Mouse (Mus musculus): ENCODE results near the gene Adrm1. TPM values are rescaled to one million over a fixed set of nuclear protein-coding genes. Genes with fewer than 3 reads are reported as not detected.

Gene Adrm1
- total RNA-seq, 2 experiments from 2014 or later, result 114 to 119 TPM

DNA sequence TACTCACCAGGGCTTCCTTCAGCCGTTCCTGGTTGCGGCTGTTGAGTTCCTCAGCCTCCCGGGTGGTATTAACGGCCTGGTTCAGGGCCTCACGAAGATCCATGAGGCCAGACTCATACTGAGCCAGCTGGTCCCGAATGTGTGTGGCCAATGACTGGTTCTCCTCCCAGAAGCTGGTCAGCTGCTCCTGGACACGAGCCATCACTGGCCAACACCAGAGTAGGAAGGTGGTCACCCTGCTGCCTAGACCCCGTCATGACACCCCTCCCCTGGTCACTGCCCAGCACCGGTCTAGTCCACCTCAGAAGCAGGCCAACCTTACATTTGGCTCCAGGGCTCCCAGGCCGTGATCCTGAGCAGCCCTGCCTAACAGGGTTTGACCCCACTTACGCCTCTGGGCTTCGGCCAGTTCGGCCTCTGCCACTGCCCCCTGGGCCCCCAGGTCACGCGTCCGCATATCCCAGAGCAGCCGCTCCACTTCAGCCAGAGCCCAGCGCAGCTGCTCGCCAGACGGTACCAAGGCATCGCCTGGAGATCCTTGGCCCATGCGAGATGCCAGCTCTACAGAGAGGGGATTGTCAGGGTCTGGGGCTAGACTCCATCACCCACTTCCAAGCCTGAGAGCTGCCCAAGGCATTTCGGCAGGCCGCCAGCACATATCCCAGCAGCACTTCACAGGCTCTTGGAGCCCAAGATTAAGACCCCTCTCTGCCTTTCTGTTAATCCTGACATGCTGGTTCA is 12.9 kb downstream of the Adrm1 start:
- no peak for DNase-seq (ENCODE audit: low spot score)

DNA sequence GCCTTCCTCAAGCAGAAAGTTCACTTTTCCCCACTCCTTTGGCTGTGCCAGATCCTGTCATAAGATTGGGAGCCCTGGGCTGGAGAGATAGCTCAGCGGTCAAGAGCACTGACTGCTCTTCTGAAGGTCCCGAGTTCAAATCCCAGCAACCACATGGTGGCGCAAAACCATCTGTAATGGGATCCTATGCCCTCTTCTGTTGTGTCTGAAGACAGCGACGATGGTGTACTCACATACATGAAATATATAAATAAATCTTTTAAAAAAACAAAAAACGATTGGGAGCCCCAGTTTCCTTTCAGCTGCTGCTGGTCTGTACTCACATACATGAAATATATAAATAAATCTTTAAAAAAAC is 13.4 kb downstream of the Adrm1 start:
- no peak for DNase-seq (ENCODE audit: low spot score)

DNA sequence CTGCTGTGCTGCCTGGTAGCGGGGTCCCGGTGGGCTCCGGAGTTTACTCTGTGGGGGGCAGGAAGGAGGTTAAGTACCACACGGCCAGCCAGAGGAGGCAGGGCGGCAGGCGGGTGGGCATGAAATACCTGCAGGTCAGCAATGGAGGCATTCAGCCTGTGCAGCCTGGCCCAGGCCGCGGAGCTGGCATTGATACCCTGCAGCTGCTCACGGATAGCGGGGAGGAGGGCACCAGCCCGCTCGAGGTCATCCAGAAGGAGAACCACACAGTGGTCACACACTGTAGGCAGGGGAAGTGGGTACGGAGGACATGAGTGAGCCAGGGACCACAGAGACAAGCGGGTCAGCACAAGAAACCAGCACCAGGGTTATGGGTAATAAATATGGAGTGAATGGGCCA is 14.4 kb downstream of the Adrm1 start:
- DNase-seq (ENCODE audit: low spot score), result peak; percentile 73

DNA sequence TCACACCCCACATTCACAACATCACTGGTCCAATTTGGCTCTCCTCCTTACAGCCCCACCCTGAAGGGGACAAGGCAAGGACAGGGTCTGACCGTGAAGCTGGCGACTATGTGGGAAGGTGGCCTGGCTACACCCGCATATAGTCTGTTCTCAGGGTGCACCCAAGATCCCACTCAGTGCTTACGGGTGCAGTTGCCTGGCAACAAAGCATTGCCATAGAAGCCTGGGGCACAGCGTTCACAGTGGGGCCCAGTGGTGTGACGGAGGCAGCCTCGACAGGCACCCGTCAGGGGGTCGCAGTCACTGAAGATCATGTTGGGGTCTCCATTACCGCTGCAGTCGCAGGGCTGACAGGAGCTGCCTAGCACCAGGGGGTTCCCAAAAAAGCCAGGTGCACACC is 16.1 kb downstream of the Adrm1 start:
- no peak for DNase-seq (ENCODE audit: low spot score)

DNA sequence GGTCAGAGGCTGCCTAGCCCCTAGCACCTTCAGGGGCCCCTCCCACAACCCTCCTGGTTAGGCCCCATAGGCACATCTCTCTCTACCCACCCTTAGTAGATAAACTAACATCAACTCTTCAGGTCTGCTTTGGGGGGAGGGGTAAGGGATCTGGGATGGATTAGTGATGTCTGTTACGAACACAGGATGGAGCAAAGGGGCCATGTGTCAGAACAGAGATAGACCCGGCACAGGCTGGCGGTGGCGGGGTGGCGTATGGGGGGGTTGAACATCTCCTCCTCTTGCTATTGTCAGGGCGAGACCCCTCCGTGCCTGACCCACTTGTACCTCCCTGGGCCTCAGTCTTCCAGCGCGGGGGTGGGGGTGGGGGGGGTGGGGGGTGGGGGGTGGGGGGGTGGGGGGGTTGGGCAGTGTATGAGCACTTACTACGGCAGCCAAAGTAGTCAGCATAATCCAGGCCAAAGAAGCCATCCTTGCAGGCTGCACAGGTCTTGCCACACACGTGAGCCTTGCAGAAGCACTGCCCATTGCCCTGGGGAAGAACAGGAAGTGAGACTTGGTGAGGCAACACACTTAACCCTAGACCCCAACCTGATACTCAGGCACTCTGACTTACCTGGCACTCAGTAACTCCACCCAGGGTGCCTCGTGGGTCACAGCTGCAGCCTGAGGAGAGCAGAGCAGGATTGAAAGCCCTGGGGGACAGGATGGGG is 25.5 kb downstream of the Adrm1 start:
- no peak for DNase-seq (ENCODE audit: low spot score)

DNA sequence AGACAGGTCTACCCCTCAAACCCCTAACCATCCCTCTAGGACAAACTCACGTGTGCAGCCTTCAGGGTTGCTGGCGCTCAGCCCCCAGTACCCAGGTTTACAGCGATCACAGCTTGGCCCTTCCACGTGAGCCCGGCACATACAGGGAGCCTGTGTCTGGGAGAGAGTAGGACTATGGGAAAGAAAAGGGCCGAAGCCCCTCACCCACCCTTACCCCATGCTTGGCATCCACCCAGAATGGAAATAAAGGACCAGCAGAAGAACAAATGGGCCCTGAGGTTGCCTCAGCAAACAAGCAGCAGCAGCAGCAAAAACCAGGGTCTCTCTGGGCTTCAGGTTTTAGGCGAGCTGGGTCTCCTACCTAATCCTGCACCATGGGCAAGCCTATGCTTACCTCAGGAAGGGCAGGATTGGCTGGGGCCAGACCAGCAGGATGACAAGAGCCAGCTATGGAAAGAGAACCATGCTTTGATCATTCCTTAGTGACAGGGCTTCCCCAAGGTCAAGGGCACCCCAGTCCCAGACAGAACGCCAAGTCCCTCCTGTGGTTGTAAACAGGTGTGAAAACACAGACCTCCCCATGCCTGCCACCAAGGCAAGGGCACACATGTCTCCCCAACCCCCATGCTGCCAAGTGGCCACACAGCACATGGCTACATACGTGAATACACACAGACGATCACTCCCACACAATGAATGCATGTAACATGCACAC is 26.2 kb downstream of the Adrm1 start:
- DNase-seq (ENCODE audit: low spot score), result no peak

DNA sequence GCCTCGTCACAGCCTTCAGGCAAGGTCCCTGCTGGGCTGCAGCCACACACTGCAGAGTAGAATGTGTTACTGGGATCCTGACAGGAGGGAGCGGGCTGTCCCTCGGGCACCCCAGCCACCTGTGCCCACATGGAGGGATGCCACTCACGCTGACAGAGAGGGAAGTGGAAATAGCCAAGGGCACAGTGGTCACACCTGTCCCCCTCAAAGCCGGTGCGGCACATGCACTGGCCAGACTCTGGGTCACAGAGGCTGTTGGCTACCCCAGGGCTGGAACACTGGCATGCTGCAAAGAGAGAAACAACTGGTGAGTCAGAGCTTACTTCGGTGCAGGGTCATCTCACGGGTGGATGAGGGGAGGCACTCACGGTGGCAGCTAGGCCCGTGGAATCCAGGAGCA is 27.5 kb downstream of the Adrm1 start:
- peak; percentile 31 for DNase-seq (ENCODE audit: low spot score)

DNA sequence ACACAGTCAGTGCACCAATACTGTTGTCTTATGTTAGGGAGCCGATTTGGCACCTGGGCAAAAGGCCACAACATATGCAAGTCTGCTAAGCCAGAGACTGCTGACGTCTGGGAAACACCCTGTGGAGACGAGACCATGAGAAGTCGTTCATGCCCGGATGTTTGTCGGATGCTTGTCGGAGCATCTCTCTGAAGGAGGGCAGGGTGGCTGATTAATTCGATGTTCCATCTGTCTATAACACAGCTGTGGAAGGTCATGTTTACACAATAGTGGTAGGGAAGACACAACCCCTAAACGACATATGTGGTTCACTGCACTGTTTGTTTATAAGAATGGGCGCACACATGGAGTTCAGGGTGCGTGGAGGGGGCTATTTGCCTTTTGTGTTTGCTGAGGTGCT is 29.4 kb downstream of the Adrm1 start:
- DNase-seq (ENCODE audit: low spot score), result no peak

DNA sequence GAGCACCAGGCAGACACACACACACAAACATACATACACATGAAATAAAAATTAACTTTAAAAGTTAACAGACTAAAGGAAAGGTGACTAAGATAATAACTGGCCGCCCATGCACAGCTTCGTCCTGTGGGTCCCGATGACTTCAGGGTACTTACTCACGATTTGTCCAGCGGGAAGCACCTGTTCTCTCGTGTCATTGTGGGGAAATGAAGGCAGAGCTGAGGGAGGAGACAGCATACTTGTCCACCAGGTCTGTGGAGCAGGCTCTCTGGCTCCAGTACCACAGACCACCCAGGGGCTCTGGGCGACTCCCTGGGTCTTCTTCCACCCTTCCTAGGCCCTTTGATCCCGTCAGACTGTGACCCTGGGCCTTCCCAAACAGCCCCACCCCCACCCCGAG is 30.0 kb downstream of the Adrm1 start:
- DNase-seq (ENCODE audit: low spot score), result no peak

DNA sequence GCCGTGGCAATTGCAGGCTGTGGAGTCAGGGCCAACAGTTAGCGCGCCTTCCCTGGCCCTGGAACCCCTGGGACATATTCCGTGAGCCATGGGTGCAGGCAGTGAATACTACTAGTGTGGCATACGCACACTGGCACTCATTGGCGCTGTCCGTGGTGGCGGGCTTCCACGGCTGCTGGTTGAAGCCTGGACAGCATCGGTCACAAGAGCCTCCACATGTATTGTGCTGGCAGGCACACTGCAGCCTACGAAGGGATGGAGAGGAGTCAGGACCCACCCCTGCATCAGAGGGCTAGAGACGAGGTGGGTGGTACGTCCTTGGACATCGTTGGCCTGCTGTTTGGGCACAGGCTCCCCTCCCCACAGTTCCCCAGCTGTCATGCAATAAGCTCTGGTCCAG is 31.0 kb downstream of the Adrm1 start:
- DNase-seq (ENCODE audit: low spot score), result no peak

DNA sequence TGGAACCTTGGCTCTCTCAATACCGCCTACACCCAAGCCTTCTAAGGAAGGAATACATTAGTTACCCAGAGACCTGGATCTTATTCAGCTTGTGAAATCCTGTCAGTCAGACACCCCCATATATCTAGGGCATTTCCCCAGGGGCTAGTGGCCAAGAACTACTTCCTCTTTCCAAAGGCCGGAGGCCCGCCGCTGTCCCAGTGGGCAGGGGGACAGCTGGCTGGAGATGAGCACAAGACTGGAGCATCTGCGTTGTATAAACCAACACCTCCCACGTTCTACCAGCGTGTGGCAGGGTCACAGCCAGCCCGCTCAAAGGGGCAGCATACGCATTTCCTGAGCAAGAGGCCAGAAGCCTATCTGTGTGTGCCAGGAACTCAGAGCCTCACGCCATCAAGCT is 31.5 kb downstream of the Adrm1 start:
- DNase-seq (ENCODE audit: low spot score), result no peak

DNA sequence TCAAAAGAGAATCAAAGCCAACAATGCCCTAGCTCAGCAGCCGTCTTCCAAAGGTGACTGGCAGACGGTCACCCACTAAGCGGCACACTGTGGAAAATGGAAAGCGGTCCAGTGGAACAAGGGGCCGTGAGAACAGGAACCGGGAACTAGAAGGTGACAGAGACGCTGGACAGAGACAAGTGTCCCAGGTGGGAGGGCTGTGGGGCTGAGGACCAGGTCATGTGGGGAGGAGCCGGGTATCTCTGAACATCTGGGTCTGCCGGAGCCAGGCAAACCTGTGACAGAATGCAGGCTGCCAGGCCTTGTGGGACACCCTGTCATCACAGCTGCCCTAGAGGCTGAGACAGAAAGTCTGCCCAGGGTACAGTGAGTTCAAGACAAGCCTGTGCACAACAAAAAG is 33.2 kb downstream of the Adrm1 start:
- DNase-seq (ENCODE audit: low spot score), result no peak

DNA sequence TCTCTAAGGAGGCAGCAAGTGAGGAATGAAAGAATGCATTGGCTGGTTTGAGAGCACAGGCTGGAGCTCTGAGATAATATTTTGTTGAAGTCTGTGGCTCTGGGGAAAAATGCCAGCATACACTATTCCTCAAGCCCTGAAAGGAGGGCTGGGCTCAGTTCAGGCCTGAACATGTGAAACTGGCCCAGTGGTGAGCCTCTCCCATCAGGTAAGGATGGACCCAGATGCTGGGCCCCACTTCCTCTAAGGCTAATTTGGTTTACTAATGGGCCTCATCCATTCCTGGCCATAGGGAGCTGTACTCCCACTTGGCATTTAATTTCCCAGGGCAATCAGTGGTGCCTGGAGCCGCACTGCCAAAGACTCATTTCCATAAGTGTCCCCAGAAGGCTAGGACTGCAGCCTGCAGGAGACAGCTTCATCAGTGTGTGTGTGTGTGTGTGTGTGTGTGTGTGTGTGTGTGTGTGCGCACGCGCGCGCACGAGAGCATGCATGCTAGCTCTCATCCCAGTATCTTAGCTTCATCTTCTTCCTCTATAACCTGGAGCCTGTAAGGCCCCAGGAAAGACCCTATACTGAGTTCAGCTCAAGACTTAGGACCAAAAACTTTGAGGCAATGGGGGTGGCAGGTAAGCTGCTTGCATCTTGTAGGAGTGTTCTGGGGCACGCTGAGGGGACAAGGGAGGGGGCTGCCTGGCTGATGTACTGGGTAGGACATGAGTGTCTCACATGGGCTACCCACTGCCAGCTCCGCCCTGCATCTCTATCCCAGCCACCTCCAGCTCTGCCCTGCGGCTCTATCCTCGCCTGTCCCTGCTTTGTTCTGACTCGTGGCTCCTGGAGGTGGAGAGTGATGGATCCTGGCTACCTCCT is 34.0 kb downstream of the Adrm1 start:
- DNase-seq (ENCODE audit: low spot score), result no peak

DNA sequence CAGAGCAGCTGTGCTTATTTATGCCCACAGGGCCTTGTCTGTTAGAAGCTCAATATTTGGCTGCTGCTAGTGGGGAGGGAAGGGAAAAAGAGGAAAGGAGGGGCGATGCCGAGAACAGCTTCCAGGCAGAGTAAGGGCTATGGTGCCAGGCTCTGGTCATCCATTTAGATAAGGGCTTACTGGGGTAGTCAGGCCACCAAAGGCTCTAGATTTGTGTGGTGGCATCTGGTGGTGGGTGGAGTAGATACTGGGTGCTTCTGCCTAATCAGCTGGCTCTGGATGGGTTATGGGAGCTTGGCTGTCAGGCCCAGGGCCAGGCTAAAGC is 34.6 kb downstream of the Adrm1 start:
- DNase-seq (ENCODE audit: low spot score), result no peak

DNA sequence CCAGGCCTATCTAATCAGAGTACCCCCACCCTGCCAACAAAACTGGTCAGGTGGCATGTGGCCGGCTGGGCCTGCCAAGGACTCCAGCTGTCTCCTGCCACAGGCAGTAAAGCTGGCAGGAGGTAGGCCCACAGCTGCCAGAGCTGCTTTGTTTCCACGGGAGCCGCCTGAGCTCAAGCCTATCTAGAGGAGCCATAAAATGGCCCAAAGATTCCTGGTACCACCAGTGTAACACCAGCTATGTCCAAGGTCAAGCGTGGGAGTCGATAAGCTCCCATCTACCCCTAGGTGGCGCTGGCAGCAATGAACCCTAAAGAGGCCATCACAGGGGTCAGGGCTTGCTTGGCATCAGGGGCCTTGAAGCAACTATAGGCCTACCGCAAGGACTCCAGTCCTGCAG is 36.6 kb downstream of the Adrm1 start:
- DNase-seq (ENCODE audit: low spot score), result peak; percentile 67

DNA sequence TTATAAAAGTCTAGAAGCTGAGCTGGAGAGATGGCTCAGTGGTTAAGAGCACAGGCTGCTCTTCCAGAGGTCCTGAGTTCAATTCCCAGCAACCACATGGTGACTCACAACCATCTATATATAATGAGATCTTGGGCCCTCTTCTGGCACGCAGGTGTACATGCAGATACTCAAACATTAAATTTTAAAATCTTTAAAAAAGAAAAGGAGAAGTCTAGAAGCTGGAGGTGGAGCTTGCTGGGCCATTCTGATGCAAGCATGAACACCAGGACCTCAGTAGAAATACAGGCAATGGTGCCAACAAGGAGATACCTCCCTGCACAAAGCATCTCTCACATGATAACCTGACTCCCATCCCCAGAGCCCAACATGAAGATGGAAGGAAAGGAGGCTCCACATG is 37.7 kb downstream of the Adrm1 start:
- no peak for DNase-seq (ENCODE audit: low spot score)

DNA sequence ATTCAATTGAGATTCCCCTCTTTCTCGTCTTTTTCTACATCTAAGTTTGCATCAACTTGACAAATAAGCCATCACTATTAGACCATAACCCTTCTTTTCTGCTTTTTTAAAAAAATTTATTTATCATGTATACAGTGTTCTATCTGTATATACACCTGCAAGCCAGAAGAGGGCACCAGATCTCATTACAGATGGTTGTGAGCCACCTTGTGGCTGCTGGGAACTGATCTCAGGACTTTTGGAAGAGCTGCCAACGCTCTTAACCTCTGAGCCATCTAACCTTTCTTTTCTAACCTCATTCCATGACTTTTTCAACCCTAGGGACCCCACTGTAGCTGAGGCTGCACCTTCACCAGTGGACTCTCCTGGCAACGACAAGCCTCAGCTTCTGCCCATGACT is 41.0 kb downstream of the Adrm1 start:
- no peak for DNase-seq (ENCODE audit: low spot score)

DNA sequence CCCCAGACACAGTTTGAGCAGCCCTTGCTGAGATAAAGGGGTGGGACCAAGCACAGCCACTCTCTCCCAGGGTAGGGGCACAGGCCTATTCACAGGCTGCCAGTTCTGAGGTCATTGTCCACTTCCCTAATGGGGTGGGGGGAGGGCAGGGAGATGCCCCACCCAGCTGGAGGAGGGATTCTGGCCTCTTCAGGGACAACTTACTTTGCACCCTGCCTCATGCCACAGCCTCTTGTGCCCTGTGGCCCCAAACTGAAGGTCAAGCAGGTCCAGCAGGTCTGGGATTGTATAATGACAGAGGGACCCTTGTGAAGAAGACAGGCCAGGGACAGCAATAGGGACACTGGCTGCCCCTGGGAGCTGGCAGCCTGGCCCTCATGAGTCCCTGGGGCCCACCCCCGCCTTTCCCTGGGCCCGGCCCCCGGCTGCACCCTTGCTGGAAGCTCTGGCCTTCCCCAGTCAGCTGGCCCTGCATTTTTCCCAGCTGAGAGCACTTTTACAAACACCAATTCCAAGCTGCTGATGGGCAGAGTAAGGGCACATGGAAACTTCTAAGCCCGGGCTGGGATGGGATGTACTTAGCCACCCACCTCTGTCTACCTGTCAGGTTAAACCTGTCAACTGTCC is 43.2 kb downstream of the Adrm1 start:
- no peak for DNase-seq (ENCODE audit: low spot score)

DNA sequence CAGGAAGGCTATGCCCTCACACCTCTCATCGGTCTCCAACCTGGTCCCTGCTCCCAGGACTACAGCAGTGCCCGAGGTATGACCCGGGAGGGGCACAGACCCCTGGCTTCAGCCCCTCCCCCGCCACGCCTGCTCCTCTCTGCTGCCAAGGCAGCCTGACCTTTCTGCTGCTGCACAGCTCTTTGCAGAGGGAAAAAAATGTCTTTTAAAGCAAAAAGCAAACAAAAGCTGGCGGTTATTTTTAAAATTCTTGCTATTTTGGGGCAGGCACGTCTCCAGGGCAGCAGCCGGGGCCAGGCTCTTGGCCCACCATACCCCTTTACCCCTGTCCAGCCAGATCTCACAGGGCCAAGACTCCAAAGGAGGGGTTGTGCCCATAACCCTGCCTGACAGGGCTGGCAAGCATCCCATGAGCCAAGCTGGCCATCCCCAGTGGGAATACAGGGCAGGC is 43.8 kb downstream of the Adrm1 start:
- DNase-seq (ENCODE audit: low spot score), result no peak

DNA sequence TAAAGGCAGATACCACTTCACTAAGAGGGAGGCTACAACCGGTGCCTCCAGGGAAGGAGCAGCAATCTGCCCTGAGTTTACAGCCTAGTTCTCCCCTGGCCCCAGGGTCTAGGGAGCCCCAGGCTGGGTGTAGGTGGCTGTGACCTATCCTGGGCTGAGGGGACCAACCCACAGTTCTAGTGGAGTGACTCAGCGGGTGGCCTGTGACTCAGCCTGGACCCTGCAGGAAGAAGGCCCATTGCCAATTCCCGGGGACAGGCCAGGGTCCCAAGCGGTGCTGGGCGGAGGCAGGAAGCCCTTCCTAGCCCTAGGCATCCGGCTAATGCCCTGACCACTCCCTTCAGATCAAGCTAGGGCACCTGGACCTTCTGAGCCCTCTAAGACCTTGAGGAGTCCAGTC is 44.7 kb downstream of the Adrm1 start:
- no peak for DNase-seq (ENCODE audit: low spot score)

DNA sequence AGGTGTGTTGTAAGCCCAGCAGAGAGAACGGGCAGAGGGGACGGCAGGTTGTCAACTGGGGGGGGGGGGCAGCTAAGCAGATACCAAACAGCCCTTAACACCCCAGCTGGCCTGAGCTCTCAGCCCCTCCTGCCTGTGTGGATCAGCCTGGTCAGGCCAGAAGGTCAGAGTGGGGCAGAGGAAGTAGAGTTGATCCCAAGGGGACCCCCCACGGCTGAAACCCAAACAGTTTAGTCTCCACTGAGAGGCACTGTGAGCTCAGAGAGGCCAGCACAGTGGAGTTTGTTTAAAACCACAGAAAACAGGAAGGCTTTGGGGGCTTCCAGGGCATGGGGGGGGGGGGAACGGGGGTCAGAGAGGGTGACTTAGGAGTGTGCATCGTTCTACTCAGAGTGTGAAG is 45.6 kb downstream of the Adrm1 start:
- no peak for DNase-seq (ENCODE audit: low spot score)
